Mouse (Mus musculus) testis, postnatal 10 days (tissue): ENCODE data around the gene Ugt1a7c.
A peak's percentile ranks its signal among the peaks of the same experiment; 100 is the strongest.

ENCODE experiments used
- DNase-seq: peaks from one replicate; pipeline ENCODE4 v3.0.0; 2021; ENCODE audit warnings: low spot score

The Ugt1a7c gene

GRCm38 (mm10) chr1:88240072-88240471, 145.2 kb downstream of the Ugt1a7c start:
- peak; percentile 65 for DNase-seq

- DNase-seq: peak; percentile 64
These were observed 145.7 kb downstream of the Ugt1a7c start for GRCm38 (mm10) chr1:88240579-88240978.

- DNase-seq: no peak
These were observed 149.0 kb downstream of the Ugt1a7c start for GRCm38 (mm10) chr1:88243861-88244260.

GRCm38 (mm10) chr1:88245881-88246280, 151.0 kb downstream of the Ugt1a7c start:
- peak; percentile 71 for DNase-seq

GRCm38 (mm10) chr1:88246386-88246785, 151.5 kb downstream of the Ugt1a7c start:
- DNase-seq: no peak

- DNase-seq: peak; percentile 65
These were observed 152.8 kb downstream of the Ugt1a7c start for GRCm38 (mm10) chr1:88247660-88248059.

GRCm38 (mm10) chr1:88248658-88249057, 153.8 kb downstream of the Ugt1a7c start:
- peak; percentile 82 for DNase-seq

- DNase-seq: no peak
These were observed 154.7 kb downstream of the Ugt1a7c start for GRCm38 (mm10) chr1:88249596-88249995.

GRCm38 (mm10) chr1:88250023-88250422, 155.2 kb downstream of the Ugt1a7c start:
- DNase-seq: no peak

GRCm38 (mm10) chr1:88253106-88253505, 158.2 kb downstream of the Ugt1a7c start:
- no peak for DNase-seq

- no peak for DNase-seq
These were observed 158.7 kb downstream of the Ugt1a7c start for GRCm38 (mm10) chr1:88253540-88253939.

GRCm38 (mm10) chr1:88254793-88255465, 160.1 kb downstream of the Ugt1a7c start:
- peak; percentile 77 for DNase-seq

GRCm38 (mm10) chr1:88255466-88255857, 160.6 kb downstream of the Ugt1a7c start:
- no peak for DNase-seq

GRCm38 (mm10) chr1:88255989-88256754, 161.3 kb downstream of the Ugt1a7c start:
- DNase-seq: peak; percentile 80

GRCm38 (mm10) chr1:88256886-88257663, 162.2 kb downstream of the Ugt1a7c start:
- no peak for DNase-seq

- no peak for DNase-seq
These were observed 162.8 kb downstream of the Ugt1a7c start for GRCm38 (mm10) chr1:88257681-88258080.

GRCm38 (mm10) chr1:88258361-88258760, 163.5 kb downstream of the Ugt1a7c start:
- DNase-seq: no peak

GRCm38 (mm10) chr1:88258881-88259642, 164.2 kb downstream of the Ugt1a7c start:
- peak; percentile 76 for DNase-seq

GRCm38 (mm10) chr1:88259643-88260024, 164.8 kb downstream of the Ugt1a7c start:
- DNase-seq: peak; percentile 74

- peak; percentile 88 for DNase-seq
These were observed 165.3 kb downstream of the Ugt1a7c start for GRCm38 (mm10) chr1:88260114-88260513.

GRCm38 (mm10) chr1:88260604-88261377, 165.9 kb downstream of the Ugt1a7c start:
- no peak for DNase-seq
